Mouse (Mus musculus) CH12F3 (cell line): ENCODE results near the gene Tnfaip6.
"Not testable (repeated sequence)": the region's sequence is repeated elsewhere in the genome, so short reads cannot be mapped to it uniquely, and the experiment has no call there.

Experiments used
- in situ Hi-C: fragments of 300-500 bp; cut with MboI; formaldehyde crosslinking; loops from 2 replicates; pipeline ENCODE4 v1.14.3; 2020; ENCODE audit warnings: low sequenced_read_pairs

Gene Tnfaip6

DNA sequence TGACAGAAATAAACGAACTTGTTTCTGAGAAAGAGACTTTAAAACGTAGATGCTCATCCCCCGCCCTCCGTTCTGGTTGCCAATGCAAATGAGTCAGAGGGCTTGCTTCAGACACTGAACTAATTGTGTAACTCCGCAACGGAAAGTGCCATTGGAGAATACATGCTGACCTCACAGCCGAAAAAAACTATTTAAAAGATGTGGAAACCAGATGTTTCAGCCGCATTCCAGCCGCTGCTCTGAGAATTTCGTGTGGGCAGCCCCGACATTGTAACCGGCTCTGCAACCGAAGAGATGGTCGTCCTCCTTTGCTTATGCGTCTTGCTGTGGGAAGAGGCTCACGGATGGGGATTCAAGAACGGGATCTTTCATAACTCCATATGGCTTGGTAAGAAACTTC is at the start of gene Tnfaip6:
Gene Tnfaip6 (plus strand): TSS at position 128 of the 400 bp plus-strand sequence.
- in situ Hi-C loops, result no loop called here

DNA sequence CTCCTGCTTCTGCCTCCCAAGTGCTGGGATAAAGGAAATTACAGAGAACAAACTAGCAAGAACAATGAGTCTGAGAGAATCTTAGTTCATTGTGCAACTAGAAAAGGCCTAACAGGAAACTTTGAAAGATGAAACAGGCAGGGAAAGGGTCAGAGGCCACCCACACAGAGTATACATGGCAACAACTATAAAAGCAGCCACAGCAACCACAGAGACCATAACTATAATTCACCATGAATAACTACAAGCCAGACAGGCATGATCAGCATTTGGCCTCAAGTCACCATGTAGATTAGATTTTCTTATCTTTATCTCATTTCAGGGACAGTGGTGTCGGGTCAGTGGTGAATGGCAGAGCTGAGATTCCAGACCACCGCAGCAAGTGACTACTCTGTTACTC is 48.2 kb upstream of the Tnfaip6 start:
- in situ Hi-C loops, result no loop called here

DNA sequence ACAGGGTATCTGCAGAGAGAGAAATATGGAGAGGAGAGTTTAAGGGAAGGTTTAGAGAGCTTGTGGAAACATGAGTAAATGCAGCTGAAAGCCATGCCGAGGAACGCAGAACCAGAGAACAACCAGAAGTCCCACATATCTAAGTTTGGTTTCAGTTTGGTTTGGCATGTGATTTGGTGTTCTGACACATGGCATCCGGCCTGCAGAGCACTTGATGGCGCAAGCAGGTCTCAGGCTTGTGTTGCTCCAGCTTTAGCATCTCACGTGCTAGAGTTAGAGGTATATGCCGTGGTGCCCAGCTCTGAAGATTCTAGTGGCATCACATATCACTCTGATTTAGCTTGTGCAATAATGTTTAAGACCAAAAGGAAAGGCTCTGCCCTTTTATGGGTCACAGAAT is 46.4 kb upstream of the Tnfaip6 start:
- in situ Hi-C loops, result no loop called here

DNA sequence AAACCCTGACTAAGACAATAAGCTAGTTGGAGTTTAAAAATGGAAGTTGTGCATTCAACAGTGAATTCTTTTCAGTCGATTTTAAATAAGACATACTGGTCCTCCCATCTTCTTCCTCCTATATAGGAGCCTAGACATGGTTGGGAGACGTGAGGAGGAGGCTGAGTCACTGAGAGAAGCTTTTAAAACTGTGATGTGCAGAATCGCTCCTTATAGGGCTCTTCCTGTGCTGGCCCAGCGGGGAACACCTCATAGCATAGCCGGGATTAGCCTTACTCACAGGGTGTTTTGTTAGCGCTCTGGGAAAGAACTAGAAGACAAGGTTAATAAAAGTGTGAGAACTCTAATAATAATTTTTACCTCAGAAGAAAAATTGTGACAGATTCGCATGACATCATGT is 37.8 kb upstream of the Tnfaip6 start:
- in situ Hi-C loops, result no loop called here

DNA sequence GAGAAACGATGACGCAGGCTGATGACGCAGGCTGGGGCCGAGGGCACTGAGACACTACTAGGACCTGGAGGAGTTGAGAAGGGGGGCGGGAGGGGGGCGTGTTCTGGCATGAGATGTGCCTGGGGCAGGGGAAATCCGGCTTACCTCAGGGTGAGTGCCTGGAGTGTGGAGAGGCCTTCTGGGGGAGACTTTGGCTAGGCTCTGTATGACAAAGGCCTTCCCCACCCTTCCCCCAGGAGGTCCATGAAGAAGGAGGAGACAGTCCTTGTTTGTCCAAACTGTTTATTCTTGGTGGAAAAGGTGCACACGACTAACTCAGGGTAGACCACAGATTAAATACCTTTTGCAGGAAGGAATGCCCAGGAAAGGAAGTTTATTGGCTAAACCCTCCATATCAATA is 36.3 kb upstream of the Tnfaip6 start:
- in situ Hi-C loops, result no loop called here

DNA sequence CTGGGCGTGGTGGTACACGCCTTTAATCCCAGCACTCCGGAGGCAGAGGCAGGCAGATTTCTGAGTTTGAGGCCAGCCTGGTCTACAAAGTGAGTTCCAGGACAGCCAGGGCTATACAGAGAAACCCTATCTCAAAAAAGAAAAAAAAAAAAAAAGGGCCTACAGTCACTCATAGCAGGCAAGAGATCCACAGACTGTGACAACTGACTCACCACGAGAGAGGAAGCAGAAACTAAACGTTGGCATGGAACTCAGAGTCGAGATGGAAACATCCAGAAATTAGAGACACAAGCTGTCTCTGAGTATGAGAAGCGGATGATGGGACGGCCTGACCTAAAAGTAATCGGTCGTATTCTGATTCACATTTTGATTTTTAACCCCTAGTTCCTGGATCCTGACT is 35.5 kb upstream of the Tnfaip6 start:
- in situ Hi-C loops, result not testable (repeated sequence)

DNA sequence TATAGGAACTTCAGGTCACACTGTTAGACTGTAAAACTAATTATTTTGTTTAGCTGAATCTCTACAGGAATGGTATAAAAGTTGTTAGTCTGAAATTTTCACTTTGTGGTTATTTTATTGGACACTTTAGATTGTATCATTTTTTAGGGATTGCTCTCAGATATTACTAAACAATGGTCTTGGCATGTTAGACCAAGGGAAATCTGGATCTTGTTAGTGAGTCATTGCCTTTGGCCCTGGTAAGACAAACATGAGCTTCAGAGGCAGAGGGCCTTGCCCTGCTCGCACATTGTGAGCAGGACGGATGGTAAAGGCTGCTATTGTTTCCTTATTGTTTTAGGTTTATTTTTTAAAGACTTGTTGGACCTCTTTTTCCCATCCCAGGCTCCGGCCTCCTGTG is 31.4 kb upstream of the Tnfaip6 start:
- in situ Hi-C loops, result no loop called here

DNA sequence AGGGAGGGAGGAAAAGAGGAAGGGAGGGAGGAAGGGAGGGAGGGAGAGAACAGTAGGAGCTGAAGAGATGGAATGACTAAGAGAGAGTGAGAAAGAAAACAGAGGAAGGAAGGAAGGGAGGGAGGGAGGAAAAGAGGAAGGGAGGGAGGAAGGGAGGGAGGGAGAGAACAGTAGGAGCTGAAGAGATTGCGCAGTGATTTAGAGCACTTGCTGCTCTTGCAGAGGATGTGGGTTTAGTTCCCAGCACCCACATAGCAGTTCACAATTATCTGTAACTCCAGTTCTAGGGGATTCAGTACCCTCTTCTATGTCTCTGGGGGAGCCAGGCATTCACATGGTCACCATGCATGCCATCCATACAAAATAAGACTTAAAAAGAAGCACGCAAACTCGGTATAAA is 26.0 kb upstream of the Tnfaip6 start:
- in situ Hi-C loops, result not testable (repeated sequence)

DNA sequence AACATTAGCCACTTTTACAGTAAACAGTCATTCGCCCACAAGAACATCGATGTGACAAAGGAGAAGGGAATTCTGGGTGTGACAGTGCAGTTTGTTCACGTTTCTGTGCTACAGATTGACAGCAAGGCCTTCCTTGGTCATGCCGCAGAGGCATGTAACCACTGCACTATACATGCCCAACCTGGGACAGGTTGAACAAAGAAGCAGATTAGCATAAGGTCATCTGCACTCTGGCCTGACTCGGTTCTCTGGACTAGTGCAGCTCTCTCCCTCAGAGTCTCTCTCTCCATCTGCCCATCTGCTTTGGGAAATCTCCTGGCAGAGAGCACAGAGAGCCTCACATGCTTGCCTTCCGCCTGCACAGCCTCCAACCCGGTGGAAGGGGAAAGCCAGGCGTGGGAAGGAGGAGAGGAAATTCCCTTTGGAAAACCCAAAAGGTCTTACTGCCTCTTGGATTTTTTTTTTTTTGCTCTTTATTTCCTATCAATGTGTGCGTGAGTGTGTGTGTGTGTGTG is 24.4 kb upstream of the Tnfaip6 start:
- in situ Hi-C loops, result no loop called here

DNA sequence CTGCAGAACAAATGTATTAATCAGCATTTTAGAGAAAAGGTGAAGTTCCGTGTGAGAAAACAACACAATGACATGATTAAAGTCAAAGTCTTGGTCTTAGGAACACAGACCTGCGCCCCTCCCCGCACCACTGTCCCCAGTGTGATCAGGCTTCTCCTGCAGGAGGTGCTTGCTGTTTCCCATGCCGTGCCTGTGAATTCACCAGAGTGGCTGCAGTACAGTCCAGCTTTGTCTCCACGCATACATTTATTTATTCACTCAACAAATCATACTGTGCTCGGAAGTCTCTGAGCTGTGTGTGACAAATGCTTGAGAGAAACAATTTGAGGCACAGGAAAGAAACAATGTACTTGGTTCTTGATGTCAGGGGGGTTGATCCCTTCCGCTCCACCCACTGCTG is 21.4 kb upstream of the Tnfaip6 start:
- in situ Hi-C loops, result no loop called here

DNA sequence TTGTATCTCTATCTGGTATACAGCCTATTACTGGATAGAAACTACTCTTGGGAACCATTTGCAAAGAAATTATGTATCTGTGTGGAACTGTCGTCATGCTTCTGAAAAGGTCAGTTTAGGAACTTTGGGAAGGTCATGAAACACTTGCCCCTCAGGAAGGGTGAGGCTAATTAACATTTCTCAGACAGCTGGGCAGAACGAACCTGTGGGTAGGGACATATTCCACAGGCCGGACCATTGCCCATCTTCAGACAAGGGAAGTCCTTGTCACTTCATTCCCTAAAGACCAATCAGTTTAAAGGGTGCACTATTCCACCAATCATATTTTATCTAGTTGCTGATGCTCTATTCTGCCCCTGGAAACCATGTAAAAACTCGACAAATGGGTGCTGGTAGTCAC is 10.7 kb upstream of the Tnfaip6 start:
- in situ Hi-C loops, result no loop called here

DNA sequence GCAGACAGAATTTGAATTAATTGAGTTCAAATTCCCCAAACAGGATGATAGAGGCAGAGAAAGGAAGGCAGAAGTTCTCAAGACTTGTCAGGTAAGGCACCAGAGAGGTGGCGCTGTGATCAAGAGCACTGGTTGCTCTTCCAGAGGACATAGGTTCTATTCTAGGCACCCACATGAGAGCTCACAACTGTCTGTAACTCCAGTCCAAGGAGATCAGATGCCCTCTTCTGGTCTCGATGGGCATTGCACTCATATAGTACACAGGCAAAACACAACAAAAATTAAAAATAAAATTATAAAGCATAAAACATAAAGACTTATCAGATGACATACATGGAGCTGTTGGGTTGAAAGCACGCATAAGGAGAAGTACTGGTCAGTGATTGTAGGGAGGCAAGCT is 8.4 kb upstream of the Tnfaip6 start:
- in situ Hi-C loops, result no loop called here

DNA sequence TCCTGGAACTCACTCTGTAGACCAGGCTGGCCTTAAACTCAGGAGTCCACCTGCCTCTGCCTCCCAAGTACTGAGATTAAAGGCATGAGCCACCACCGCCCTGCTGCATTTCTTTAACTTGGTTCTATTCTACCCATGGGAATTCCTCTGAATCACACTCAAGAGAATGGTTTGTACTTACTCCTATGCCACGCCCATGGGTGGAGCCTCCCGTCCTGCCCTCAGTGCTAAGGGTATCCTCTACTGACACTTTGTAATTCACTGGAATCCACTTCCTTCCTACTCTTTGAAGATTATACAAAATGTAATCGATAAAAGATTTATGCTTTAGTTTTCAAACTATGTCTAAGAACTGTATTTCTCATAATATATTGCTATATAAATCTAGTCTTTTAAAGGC is 6.3 kb upstream of the Tnfaip6 start:
- in situ Hi-C loops, result no loop called here

DNA sequence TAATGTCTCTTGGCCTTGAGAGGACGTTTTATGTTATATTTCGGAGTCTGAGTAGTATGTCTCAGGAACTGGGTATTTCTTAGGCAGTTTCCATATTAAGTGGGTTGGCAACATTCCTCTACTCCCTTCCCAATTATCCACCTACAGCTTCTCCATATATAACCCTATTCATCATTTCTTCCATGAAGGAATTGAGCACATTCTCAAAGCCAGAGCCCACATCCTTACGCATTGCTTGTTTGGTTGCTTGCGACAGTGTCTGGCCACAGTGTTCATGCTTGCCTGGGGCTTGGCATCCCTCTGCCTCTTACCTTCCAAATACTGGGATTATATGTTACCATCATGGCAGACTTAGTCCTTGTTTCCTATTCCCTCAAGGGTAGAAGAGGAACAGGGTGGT is 3.2 kb upstream of the Tnfaip6 start:
- in situ Hi-C loops, result no loop called here

DNA sequence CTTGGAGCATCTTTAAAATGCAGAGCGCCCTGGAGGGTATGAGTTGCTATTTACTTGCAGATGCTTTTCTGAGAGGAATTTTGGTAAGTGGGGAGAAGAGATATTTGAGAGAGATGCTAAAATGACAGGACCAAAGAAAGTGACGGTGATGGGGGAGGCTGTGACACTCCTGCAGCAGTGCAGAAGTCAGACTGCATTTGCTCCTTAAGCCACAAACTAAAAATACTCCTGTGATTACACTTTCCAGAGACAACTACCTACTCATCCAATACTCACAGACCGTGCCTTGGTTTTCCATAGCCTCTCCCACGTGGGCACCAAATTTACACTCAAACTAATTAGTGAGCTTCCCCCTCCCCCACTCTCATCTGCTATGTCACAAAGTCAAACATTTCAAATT is 2.7 kb upstream of the Tnfaip6 start:
- in situ Hi-C loops, result no loop called here

DNA sequence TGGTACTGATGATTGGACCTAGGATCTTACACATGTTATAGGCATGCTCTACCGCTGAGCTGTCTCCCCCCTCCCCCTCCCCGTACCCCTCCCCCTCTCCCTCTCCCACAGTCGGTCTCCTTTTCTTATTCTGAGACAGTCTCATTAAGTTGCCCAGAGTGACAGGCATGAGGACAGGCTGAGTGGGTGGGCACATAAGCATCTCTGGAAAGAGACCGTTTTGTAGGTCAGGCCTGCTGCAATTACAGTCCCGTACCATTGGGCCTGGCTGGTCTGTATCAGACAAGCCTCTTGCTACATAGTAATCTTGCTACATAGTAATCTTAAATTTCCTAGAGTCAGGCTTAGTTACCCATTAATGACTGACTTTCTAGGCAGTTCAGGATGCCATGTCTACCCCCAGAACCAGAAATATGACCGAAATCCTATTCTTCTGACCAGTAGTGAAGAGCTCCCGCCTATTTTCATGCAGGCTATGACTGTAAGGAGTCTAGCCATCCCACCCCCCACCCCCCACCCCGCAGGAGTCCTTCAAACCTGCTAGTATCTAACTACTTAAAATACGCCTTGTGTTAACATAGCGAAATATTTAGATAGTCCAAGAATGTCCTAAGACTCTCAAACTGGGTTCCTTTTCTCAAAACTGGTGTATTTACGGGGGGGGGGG is 747 bp upstream of the Tnfaip6 start:
- in situ Hi-C loops, result no loop called here

DNA sequence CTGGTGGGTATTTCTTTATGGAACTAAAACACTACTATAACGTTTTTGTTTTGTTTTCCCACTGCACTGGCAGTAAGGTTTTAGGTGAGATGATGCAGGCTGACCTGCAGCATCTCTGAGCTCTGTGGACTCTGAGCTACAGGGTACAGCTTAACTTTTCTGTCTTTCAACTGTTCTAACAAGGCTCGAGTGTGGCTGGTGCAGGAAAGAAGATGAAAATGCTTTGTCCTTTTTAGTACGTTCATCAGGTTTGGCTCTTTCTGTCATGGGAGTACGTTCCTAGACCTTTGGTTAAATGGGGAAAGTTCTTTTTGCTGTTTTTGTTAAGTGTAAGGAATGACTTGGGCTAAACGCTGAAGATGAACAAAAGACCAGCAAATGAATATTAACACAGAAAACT is 749 bp downstream of the Tnfaip6 start:
- in situ Hi-C loops, result no loop called here

DNA sequence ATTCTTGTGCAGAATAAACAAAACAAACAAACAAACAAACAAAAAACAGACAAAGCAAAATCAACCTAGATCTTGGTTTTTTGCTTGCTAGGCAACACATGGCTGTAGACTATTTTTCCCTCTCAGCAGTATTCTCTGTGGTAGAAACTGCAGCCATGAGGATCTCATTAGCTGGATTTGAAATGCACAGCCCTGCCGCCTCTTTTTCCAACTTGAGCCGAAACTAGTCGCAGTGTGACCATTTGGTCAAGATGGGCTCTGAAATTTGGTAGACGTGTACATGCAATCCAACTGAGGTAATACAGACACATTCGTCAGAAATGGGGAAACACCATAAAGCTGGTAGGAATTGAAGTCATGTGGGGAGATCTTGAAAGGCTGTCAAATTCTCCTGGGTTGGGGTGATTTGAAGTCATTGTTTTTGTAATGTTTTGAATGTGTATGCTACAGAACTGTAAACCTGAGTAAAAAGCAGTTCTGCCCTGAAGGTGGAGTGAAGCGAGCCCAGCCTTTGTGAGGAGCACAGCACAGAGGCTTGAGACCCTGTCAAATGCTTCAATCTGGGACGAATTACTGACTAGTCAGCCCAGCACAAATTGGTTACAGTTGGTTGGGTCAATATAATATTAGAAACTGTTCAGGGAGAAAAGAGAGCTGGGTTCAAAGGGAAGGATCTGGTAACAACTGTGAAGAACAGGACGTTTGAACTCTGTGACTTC is 1.4 kb downstream of the Tnfaip6 start:
- in situ Hi-C loops, result no loop called here

DNA sequence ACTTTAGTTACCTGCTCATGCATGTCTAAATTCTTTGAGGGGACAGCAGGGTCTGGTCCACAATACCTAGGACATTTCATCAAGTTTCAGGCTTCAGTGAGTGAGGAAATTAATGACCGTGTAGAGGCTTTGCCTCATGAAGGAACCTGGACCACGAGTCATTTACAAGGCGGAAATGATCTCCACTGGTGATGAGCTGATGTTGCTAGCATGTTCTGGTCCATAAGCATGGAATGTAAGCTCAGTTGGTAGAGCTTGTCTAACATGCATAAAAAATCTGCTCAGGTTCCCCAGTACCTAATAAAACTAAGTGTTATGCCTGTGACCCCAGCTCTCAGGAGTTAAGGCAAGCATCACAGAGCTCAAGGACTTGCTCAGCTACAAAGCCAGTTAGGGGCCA is 4.3 kb downstream of the Tnfaip6 start:
- in situ Hi-C loops, result no loop called here

DNA sequence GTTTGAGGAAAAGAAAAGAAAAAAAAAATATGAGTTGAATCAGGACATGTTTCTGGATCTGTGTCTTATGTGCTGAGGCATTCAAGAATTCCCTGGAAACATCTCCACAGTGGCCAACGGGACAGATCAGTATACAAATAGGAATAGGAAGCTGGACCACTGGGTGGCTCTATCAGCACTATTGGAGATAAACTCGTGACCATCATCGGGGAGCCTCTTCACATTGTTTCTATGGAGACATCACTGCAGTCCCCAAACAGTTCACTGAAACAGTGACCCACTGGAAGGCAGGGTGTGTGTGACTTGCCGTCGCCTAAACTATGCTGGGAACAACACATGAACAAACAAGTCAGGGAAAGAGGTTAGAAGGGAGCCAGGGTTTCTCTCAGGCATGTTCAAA is 4.9 kb downstream of the Tnfaip6 start:
- in situ Hi-C loops, result no loop called here

DNA sequence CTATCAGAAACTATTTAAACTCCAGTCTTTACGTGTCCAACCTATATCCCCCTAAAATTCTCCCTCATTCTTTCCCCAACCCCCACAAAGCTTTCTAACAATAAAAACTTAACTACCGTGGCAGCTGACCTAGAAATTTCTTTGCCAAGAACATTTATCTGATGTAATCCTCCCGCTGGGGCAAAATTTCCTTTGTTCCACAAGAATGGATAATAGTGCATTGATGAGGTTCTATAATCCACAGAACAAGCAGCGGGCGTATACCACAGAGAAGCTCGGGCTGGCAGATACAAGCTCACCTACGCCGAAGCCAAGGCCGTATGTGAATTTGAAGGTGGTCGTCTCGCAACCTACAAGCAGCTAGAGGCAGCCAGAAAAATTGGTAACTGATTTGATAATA is 5.7 kb downstream of the Tnfaip6 start:
- in situ Hi-C loops, result no loop called here

DNA sequence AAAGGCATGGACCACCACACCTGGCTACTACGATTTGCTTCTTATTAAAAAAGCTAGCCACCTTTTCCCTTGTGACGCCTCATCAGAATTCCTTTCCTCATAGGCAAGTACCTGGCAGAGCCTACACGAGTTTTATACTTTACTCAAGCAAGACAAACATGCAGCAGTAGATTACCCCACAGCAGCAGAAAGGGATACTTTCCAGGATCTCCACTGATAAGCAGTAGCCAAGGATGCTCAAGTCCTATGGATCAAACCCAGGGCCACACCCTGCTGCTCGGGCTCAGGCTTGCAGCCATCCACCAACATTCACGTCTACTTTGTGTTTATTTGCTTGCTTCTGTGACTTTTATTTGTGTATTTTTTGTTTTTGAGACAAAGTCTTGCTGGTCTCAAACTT is 8.2 kb downstream of the Tnfaip6 start:
- in situ Hi-C loops, result no loop called here

DNA sequence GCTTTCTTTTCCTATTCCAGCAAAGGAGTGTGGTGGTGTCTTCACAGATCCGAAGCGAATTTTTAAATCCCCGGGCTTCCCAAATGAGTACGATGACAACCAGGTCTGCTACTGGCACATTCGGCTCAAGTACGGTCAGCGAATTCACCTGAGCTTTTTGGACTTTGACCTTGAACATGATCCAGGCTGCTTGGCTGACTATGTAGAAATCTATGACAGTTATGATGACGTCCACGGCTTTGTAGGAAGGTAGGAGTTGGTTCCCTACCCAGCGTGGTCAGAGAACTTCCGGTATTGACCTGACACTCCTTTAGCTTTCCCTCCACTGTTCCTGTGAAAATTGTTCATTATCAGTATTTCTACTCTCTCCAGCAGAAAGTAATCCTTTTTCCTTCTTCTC is 13.0 kb downstream of the Tnfaip6 start:
- in situ Hi-C loops, result no loop called here
